Mouse (Mus musculus) hindbrain, embryonic 16.5 days (tissue): ENCODE measurements around the gene Ppp1cc. TPM values are rescaled to one million over a fixed set of nuclear protein-coding genes. Genes with fewer than 3 reads are reported as not detected.
A peak's percentile ranks its signal among the peaks of the same experiment; 100 is the strongest.
"Not testable (repeated sequence)": the region's sequence is repeated elsewhere in the genome, so short reads cannot be mapped to it uniquely, and the experiment has no call there.

Experiments used
- ATAC-seq: fragments of 200-750 bp; cut with Nextera tagmentation; 2 replicates; pipeline ENCODE4 v1.8.0; 2017; ENCODE audit warnings: moderate TSS enrichment, moderate library complexity
- H3K27ac ChIP-seq: fragments of 300-500 bp; sonication (generic); 2 replicates; pipeline ENCODE4 v1.5.1; 2014; ENCODE audit warnings: low read depth, mild to moderate bottlenecking, control low read depth, low read length, moderate library complexity
- H3K27me3 ChIP-seq: fragments of 300-500 bp; sonication (generic); replicated peaks from 2 replicates; pipeline ENCODE4 v1.6.1; 2014; ENCODE audit warnings: low read length; ENCODE audit not compliant: control insufficient read depth, insufficient read depth
- H3K36me3 ChIP-seq: fragments of 300-500 bp; sonication (generic); 2 replicates; pipeline ENCODE4 v1.6.1; 2014; ENCODE audit warnings: mild to moderate bottlenecking, low read length, moderate library complexity, mixed read lengths; ENCODE audit not compliant: control insufficient read depth, insufficient read depth
- H3K4me1 ChIP-seq: fragments of 300-500 bp; sonication (generic); 2 replicates; pipeline ENCODE4 v1.6.1; 2014; ENCODE audit warnings: low read depth, low read length; ENCODE audit not compliant: control insufficient read depth, insufficient read depth
- H3K4me2 ChIP-seq: fragments of 300-500 bp; sonication (generic); 2 replicates; pipeline ENCODE4 v1.6.1; 2014; ENCODE audit warnings: mild to moderate bottlenecking, low read length, control low read depth, moderate library complexity
- H3K4me3 ChIP-seq: fragments of 300-500 bp; sonication (generic); 2 replicates; pipeline ENCODE4 v1.5.1; 2014; ENCODE audit warnings: mild to moderate bottlenecking, low read length, control low read depth, moderate library complexity
- H3K9ac ChIP-seq: fragments of 300-500 bp; sonication (generic); 2 replicates; pipeline ENCODE4 v1.6.1; 2014; ENCODE audit warnings: low read depth, mild to moderate bottlenecking, control low read depth, low read length, moderate library complexity
- H3K9me3 ChIP-seq: fragments of 300-500 bp; sonication (generic); 2 replicates; pipeline ENCODE4 v1.6.1; 2014; ENCODE audit warnings: mild to moderate bottlenecking, low read length, moderate library complexity; ENCODE audit not compliant: control insufficient read depth
- WGBS: fragments of 180-500 bp; shearing (Covaris S2); extraction: QIAGEN DNeasy Blood & Tissue Kit; methylation state at CpG from one replicate; pipeline ENCODE4 v1.1.7; 2014; 5-methylcytosine and 5-hydroxymethylcytosine counted together
- polyA plus RNA-seq: library from polyadenylated mRNA; unstranded; fragments of >200 nt; fragmentation: Nextera tagmentation; extraction: Ambion mirVana; gene quantifications from 2 replicates; pipeline ENCODE4 v1.2.1, GENCODE M21; 2015

Gene Ppp1cc
- polyA plus RNA-seq, 1 experiment from 2014 or later, result 185 TPM

DNA sequence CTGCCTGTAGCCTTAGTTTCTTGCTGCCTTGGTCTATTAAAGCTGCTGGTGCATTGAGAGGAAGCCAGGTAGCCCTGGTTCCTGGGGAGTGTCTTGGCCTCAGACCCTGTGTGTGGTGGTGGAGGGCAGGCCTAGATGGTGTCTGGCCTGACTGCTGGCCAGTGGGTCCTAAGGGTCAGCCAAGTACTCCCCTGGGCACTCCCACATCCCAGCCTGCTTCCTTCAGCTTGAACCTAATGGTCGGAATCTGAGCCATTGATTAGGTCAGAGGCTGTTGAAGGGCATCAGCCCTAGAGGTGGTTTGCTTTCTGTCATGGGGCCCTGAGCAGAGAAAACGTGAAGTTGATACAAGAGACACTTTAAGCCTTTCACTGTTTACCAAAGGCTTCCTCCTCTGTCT, 17.3 kb downstream of the Ppp1cc start:
- H3K27me3 ChIP-seq, result no peaks in the 10 kb centered on the region
- H3K36me3 ChIP-seq, result peaks cover 39% of the 10 kb centered on the region
- H3K9me3 ChIP-seq, result no peaks in the 10 kb centered on the region
- no peak overlapping the region for H3K4me2 ChIP-seq
- H3K27ac ChIP-seq, result no peak overlapping the region
- no peak overlapping the region for H3K9ac ChIP-seq
- H3K4me1 ChIP-seq, result no peaks in the 10 kb centered on the region
- ATAC-seq, result no peak; the same call in 1 of the 2 replicates
- H3K4me3 ChIP-seq, result no peak overlapping the region
- 78% methylated on average over 2 of the region's 2 CpGs for WGBS

DNA sequence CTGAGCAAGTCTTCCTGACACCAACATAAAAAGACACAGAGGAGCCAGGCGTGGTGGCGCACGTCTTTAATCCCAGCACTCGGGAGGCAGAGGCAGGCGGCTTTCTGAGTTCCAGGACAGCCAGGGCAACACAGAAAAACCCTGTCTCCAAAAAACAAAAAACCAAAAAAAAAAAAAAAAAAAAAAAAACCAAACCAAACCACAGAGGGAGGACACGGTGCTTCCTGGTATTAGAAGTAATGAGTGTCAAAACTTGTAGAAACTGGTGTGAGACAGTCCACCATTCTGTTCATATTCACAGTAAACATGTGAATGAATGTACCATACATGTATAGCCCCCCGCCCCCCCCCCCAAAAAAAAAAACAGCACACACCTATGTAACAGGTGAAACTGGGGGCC, 17.9 kb downstream of the Ppp1cc start:
- Histone ChIP-seq H3K4me1 (no peaks in the 10 kb centered on the region), H3K27ac (no peak overlapping the region), H3K9ac (no peak overlapping the region), H3K4me2 (no peak overlapping the region), H3K9me3 (no peaks in the 10 kb centered on the region), H3K36me3 (peaks cover 33% of the 10 kb centered on the region), H3K27me3 (no peaks in the 10 kb centered on the region), H3K4me3 (no peak overlapping the region)
- ATAC-seq, result no peak
- 87% methylated on average over 7 of the region's 7 CpGs for WGBS

DNA sequence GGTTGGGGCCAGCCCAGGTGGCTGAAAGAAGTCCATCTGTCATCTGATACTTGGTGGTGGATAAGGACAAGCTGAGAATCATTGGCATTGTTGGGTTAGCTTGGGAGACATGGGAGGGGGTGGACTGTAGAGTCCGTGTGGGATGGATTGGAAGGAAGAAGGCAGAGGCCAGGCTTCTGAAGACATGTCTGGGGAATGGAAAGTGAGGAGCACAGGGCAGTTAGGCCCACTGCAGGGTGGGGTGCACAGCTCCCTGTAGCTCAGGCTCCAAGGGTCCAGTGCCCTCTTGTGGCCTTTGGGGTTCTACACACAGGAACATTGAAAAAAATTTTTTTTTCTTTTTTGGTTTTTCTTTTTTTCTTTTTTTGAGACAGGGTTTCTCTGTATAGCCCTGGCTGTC, 18.3 kb downstream of the Ppp1cc start:
- peaks cover 29% of the 10 kb centered on the region for H3K36me3 ChIP-seq
- WGBS, result 73% methylated on average over 1 of the region's 1 CpGs
- no peak overlapping the region for H3K27ac ChIP-seq
- no peaks in the 10 kb centered on the region for H3K27me3 ChIP-seq
- no peak overlapping the region for H3K4me3 ChIP-seq
- H3K9ac ChIP-seq, result no peak overlapping the region
- H3K9me3 ChIP-seq, result no peaks in the 10 kb centered on the region
- H3K4me2 ChIP-seq, result no peak overlapping the region
- ATAC-seq, result peak; percentile 56; the same call in 1 of the 2 replicates
- no peaks in the 10 kb centered on the region for H3K4me1 ChIP-seq

DNA sequence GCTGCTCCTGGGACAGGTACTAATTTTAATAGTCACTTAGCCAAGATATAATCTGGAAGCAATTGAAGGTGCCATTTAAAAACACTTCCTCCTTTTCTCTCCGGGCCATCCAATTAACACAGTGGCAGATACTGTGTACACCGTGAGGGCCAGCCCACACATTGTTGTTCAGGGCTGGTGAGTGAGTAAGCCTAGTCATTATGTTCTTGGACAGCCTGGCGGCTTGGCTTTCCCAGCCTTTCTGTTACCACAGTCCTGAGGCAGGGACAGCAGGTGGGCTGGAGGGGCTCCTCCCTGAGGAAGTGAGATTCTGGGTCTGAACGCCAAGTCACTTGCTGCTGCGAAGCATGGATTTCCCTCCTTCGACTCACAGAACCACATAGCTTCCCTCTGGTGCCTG, 21.6 kb downstream of the Ppp1cc start:
- H3K9ac ChIP-seq, result no peak overlapping the region
- H3K4me1 ChIP-seq, result no peaks in the 10 kb centered on the region
- peaks cover 9% of the 10 kb centered on the region for H3K36me3 ChIP-seq
- no peak overlapping the region for H3K4me3 ChIP-seq
- 62% methylated on average over 6 of the region's 6 CpGs for WGBS
- ATAC-seq, result no peak
- H3K4me2 ChIP-seq, result no peak overlapping the region
- no peak overlapping the region for H3K27ac ChIP-seq
- H3K9me3 ChIP-seq, result no peaks in the 10 kb centered on the region
- H3K27me3 ChIP-seq, result no peaks in the 10 kb centered on the region

DNA sequence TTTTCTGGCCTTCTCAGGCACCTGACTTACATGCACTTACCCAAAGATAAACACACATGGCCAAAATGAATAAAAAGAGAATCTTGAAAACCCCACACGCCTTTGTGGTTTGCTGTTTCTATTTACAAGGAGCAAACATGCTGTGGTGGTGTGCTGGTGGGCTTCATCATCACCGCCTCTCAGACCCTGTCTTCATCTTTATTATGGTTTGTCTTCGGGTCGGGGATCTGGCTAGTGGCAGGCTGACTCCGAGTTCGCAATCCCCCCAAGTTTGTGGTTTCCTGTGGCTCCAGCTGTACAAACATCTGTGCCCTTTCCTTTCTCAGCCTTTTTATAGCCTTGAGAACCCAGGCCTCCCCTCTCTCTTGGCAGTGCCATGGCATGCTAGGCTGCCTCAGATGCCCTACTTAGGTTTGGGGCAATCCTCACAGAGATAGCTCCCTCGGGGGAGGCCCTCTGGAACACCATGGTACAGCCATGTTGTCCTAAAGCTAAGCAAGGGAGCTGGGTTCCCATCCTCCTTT, 26.3 kb downstream of the Ppp1cc start:
- Histone ChIP-seq H3K27me3 (no peaks in the 10 kb centered on the region), H3K4me2 (no peak overlapping the region), H3K4me1 (no peaks in the 10 kb centered on the region), H3K4me3 (no peak overlapping the region), H3K9ac (no peak overlapping the region), H3K27ac (no peak overlapping the region), H3K36me3 (no peaks in the 10 kb centered on the region), H3K9me3 (no peaks in the 10 kb centered on the region)
- ATAC-seq, result no peak
- 93% methylated on average over 7 of the region's 7 CpGs for WGBS

DNA sequence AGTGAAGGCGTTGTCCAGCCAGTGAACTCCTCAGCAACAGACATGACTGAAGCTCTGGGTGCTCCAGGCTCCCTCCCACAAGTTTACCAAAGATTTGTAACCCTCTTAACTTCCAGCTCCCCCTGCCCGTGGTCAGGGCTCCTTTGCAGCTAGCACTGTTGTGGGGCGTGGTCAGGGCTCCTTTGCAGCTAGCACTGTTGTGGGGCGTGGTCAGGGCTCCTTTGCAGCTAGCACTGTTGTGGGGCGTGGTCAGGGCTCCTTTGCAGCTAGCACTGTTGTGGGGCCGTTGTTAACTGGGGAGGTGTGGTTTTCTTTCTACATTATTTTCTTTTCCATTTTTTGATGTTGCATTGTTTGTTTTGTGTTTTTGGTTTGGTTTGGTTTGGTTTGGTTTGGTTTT, 26.8 kb downstream of the Ppp1cc start:
- not testable (repeated sequence) for ATAC-seq, H3K36me3 ChIP-seq, H3K27ac ChIP-seq, H3K27me3 ChIP-seq, H3K4me1 ChIP-seq, H3K9me3 ChIP-seq, H3K9ac ChIP-seq, H3K4me3 ChIP-seq, H3K4me2 ChIP-seq
- WGBS, result 92% methylated on average over 6 of the region's 6 CpGs

DNA sequence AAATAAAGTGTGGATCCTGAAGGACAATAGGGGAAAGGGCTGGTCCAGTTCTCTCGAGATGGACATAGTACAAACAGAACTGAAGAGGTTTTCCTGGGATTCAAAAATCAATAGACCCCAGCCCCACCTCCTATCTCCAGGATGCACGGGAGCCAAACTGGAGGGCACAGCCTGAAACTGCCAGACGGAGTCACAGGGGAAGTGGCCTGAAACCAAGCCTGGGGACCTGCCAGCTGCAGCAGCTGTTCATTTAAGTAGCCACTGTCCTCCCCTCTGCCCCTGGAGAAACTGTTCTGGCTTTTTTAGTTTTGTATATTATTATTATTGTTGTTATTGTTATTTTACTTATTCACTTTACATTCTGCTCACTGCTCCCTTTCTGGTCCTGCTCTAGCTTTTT, 31.0 kb downstream of the Ppp1cc start:
- Histone ChIP-seq H3K4me2 (no peak overlapping the region), H3K27me3 (no peaks in the 10 kb centered on the region), H3K9me3 (no peaks in the 10 kb centered on the region), H3K36me3 (no peaks in the 10 kb centered on the region), H3K27ac (no peak overlapping the region), H3K4me1 (no peaks in the 10 kb centered on the region), H3K4me3 (no peak overlapping the region), H3K9ac (no peak overlapping the region)
- 45% methylated on average over 3 of the region's 3 CpGs for WGBS
- ATAC-seq, result no peak

DNA sequence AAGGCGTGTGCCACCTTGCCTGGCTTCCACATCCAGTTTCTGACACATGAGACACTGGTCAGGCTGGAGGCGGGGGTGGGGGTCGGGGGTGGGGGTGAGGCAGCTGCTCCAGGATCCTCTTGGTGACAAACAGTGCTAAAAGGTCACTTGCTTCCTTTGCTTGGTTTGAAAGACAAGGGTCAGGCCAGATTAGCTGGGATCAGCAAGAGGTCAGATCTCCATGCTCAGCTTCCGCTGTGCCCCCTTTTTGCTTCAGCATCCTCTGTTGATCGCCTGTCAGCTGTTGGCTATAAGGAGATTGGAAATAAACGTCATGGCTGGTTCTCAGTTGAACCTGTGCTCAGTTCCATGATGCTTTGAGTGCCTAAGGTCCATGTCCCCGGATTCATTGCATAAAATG, 32.4 kb downstream of the Ppp1cc start:
- H3K9ac ChIP-seq, result no peak overlapping the region
- H3K27me3 ChIP-seq, result no peaks in the 10 kb centered on the region
- no peak overlapping the region for H3K27ac ChIP-seq
- H3K4me3 ChIP-seq, result no peak overlapping the region
- H3K4me1 ChIP-seq, result no peaks in the 10 kb centered on the region
- H3K4me2 ChIP-seq, result no peak overlapping the region
- 58% methylated on average over 7 of the region's 7 CpGs for WGBS
- H3K36me3 ChIP-seq, result no peaks in the 10 kb centered on the region
- no peaks in the 10 kb centered on the region for H3K9me3 ChIP-seq
- no peak for ATAC-seq

DNA sequence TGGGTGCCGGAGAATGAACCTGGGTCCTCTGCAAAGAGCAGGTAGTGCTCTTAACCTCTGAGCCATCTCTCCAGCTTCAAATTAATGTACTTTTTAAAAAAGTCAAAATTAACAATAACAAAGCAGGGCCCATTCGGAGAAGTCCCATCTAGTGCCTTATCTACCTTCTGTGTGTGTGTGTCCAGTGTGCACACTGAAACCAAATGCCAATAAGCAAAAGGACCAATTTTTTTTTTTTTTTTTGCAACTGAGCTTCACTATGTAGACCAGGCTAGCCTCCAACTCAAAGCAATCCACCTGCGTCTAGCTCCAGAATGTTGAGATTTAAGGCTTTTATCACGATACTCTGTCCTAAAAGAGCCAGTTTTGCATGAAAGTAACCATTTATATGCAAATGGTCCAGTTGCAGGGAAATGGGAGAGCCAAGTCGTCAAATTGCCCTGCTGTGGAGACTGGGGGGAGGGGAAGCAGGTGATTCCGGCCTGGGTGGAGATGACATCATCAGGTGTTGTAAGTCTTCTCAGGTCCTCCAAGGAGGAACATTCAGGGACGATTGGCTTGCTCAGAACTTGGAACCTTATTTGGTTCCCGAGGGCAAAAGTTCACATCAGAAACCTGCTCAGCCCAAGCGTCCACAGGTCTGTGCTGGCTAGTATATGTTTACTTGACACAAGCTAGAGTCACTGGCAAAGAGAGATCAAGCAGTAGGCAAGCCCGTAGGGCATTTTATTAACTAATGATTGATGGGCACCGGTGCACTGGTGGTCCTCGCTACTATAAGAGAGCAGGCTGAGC, 33.4 kb downstream of the Ppp1cc start:
- Histone ChIP-seq H3K4me1 (no peaks in the 10 kb centered on the region), H3K27ac (no peak overlapping the region), H3K9me3 (no peaks in the 10 kb centered on the region), H3K4me2 (no peak overlapping the region), H3K9ac (no peak overlapping the region), H3K4me3 (no peak overlapping the region), H3K27me3 (no peaks in the 10 kb centered on the region), H3K36me3 (no peaks in the 10 kb centered on the region)
- 71% methylated on average over 12 of the region's 12 CpGs for WGBS
- ATAC-seq, result no peak
